Mouse (Mus musculus) spleen, adult 18-20 months (tissue): ENCODE measurements around the gene Chl1.

ENCODE experiments used
- DNase-seq, 2 experiments: peaks; one replicate each; pipeline ENCODE4 v3.0.0; 2022; ENCODE audit warnings: mixed read lengths in 2 of 2

Chl1 gene

GRCm38 (mm10) chr6:103546314-103546713 lies 35.9 kb downstream of the Chl1 start:
- no peak for DNase-seq

- no peak for DNase-seq
These were observed 39.5 kb downstream of the Chl1 start for GRCm38 (mm10) chr6:103549929-103550328.

GRCm38 (mm10) chr6:103558037-103558893 lies 47.9 kb downstream of the Chl1 start:
- no peak for DNase-seq

- DNase-seq = no peak
These were observed 48.5 kb downstream of the Chl1 start for GRCm38 (mm10) chr6:103558894-103559225.

- DNase-seq = no peak
These were observed 49.0 kb downstream of the Chl1 start for GRCm38 (mm10) chr6:103559344-103559743.

- no peak for DNase-seq
These were observed 54.4 kb downstream of the Chl1 start for GRCm38 (mm10) chr6:103564811-103565210.

- no peak for DNase-seq
These were observed 56.9 kb downstream of the Chl1 start for GRCm38 (mm10) chr6:103567247-103567646.

- no peak for DNase-seq
These were observed 62.3 kb downstream of the Chl1 start for GRCm38 (mm10) chr6:103572659-103573058.

- no peak for DNase-seq
These were observed 73.8 kb downstream of the Chl1 start for GRCm38 (mm10) chr6:103584224-103584623.

- DNase-seq = no peak
These were observed 75.3 kb downstream of the Chl1 start for GRCm38 (mm10) chr6:103585667-103586066.

- DNase-seq = no peak
These were observed 75.7 kb downstream of the Chl1 start for GRCm38 (mm10) chr6:103586081-103586480.

- DNase-seq = no peak
These were observed 91.7 kb downstream of the Chl1 start for GRCm38 (mm10) chr6:103602070-103602469.

- DNase-seq = no peak
These were observed 100.3 kb downstream of the Chl1 start for GRCm38 (mm10) chr6:103610656-103611055.

- DNase-seq = no peak
These were observed 102.2 kb downstream of the Chl1 start for GRCm38 (mm10) chr6:103612626-103613025.

GRCm38 (mm10) chr6:103613714-103614113 lies 103.3 kb downstream of the Chl1 start:
- DNase-seq = no peak

GRCm38 (mm10) chr6:103615924-103616602 lies 105.7 kb downstream of the Chl1 start:
- no peak for DNase-seq

- DNase-seq = no peak
These were observed 110.5 kb downstream of the Chl1 start for GRCm38 (mm10) chr6:103620880-103621279.

GRCm38 (mm10) chr6:103622117-103622713 lies 111.8 kb downstream of the Chl1 start:
- no peak for DNase-seq

GRCm38 (mm10) chr6:103632856-103633255 lies 122.5 kb downstream of the Chl1 start:
- DNase-seq = no peak

GRCm38 (mm10) chr6:103656778-103657177 lies 146.4 kb downstream of the Chl1 start:
- no peak for DNase-seq

- no peak for DNase-seq
These were observed 148.8 kb downstream of the Chl1 start for GRCm38 (mm10) chr6:103659173-103659572.

GRCm38 (mm10) chr6:103665206-103665605 lies 154.8 kb downstream of the Chl1 start:
- DNase-seq = no peak

GRCm38 (mm10) chr6:103665677-103666316 lies 155.4 kb downstream of the Chl1 start:
- no peak for DNase-seq
